Mouse (Mus musculus): ENCODE data around the gene Olfr1258. TPM values are rescaled to one million over a fixed set of nuclear protein-coding genes. Genes with fewer than 3 reads are reported as not detected.
"Not testable (repeated sequence)": the region's sequence is repeated elsewhere in the genome, so short reads cannot be mapped to it uniquely, and the experiment has no call there.

The Olfr1258 gene
- not detected in 2 replicates for polyA plus RNA-seq (2015; fragmentation: Nextera tagmentation; extraction: Ambion mirVana)

- Histone ChIP-seq H3K27ac (replicated peaks) (no peak within 1 kb of the TSS), H3K36me3 (ENCODE audit: control insufficient read depth, insufficient read depth, low read length) (no peaks in the 10 kb centered on the region), H3K4me2 (replicated peaks; ENCODE audit: low read depth) (no peak within 1 kb of the TSS), H3K27me3 (ENCODE audit: control insufficient read depth, insufficient read depth, low read length) (no peaks in the 10 kb centered on the region), H3K9me3 (ENCODE audit: control insufficient read depth, low read length) (no peaks in the 10 kb centered on the region), H3K9ac (ENCODE audit: low read length) (no peak within 1 kb of the TSS), H3K4me1 (replicated peaks; ENCODE audit: control insufficient read depth, insufficient read depth) (no peaks in the 10 kb centered on the region), H3K4me3 (ENCODE audit: low read depth, low read length) (no peak within 1 kb of the TSS)
- no peak for TF ChIP-seq EP300 (optimal IDR thresholded peaks at IDR 0.05)
- TF ChIP-seq CTCF (IDR thresholded peaks at IDR 0.05; ENCODE audit: low read depth), result no peak
- DNase-seq (ENCODE audit: low spot score) (no peak), ATAC-seq (ENCODE audit: low FRiP score, low TSS enrichment) (no peak)
Observed at GRCm38 (mm10) chr2:89927009-89927408, at the start of gene Olfr1258. Gene Olfr1258 (plus strand): TSS chr2:89927309.

- 91% methylated on average over 1 of the region's 1 CpGs for WGBS
- Histone ChIP-seq H3K4me2 (replicated peaks; ENCODE audit: low read depth) (no peak within 1 kb of the TSS), H3K27me3 (ENCODE audit: control insufficient read depth, insufficient read depth, low read length) (no peaks in the 10 kb centered on the region), H3K36me3 (ENCODE audit: control insufficient read depth, insufficient read depth, low read length) (no peaks in the 10 kb centered on the region), H3K4me3 (ENCODE audit: low read depth, low read length) (no peak within 1 kb of the TSS), H3K9ac (ENCODE audit: low read length) (no peak within 1 kb of the TSS), H3K9me3 (ENCODE audit: control insufficient read depth, low read length) (no peaks in the 10 kb centered on the region), H3K27ac (replicated peaks) (no peak within 1 kb of the TSS), H3K4me1 (replicated peaks; ENCODE audit: control insufficient read depth, insufficient read depth) (no peaks in the 10 kb centered on the region)
- no peak for DNase-seq (ENCODE audit: low spot score)
- no peak for TF ChIP-seq EP300 (optimal IDR thresholded peaks at IDR 0.05)
- no peak for TF ChIP-seq CTCF (IDR thresholded peaks at IDR 0.05; ENCODE audit: low read depth)
- ATAC-seq (ENCODE audit: low FRiP score, low TSS enrichment), result no peak
Observed at GRCm38 (mm10) chr2:89878137-89878536, 49.0 kb upstream of the Olfr1258 start, which contains the start of gene Olfr1257. Gene Olfr1257 (plus strand): TSS chr2:89878437.

GRCm38 (mm10) chr2:89912616-89913015 lies 14.5 kb upstream of the Olfr1258 start:
- not testable (repeated sequence) for H3K4me2 ChIP-seq (replicated peaks; ENCODE audit: low read depth); H3K27me3 ChIP-seq (ENCODE audit: control insufficient read depth, insufficient read depth, low read length); H3K27ac ChIP-seq (replicated peaks); H3K9ac ChIP-seq (ENCODE audit: low read length); H3K9me3 ChIP-seq (ENCODE audit: control insufficient read depth, low read length); H3K4me1 ChIP-seq (replicated peaks; ENCODE audit: control insufficient read depth, insufficient read depth); H3K4me3 ChIP-seq (ENCODE audit: low read depth, low read length); DNase-seq (ENCODE audit: low spot score); ATAC-seq (ENCODE audit: low FRiP score, low TSS enrichment); H3K36me3 ChIP-seq (ENCODE audit: control insufficient read depth, insufficient read depth, low read length)
- WGBS, result 93% methylated on average over 9 of the region's 9 CpGs

- Histone ChIP-seq H3K27me3 (ENCODE audit: control insufficient read depth, insufficient read depth, low read length) (no peaks in the 10 kb centered on the region), H3K9ac (ENCODE audit: low read length) (no peak within 1 kb of the TSS), H3K36me3 (ENCODE audit: control insufficient read depth, insufficient read depth, low read length) (no peaks in the 10 kb centered on the region), H3K4me2 (replicated peaks; ENCODE audit: low read depth) (no peak within 1 kb of the TSS), H3K9me3 (ENCODE audit: control insufficient read depth, low read length) (no peaks in the 10 kb centered on the region), H3K4me1 (replicated peaks; ENCODE audit: control insufficient read depth, insufficient read depth) (no peaks in the 10 kb centered on the region), H3K4me3 (ENCODE audit: low read depth, low read length) (no peak within 1 kb of the TSS), H3K27ac (replicated peaks) (no peak within 1 kb of the TSS)
- no peak for TF ChIP-seq CTCF (IDR thresholded peaks at IDR 0.05; ENCODE audit: low read depth)
- TF ChIP-seq EP300 (optimal IDR thresholded peaks at IDR 0.05), result no peak
- no peak for DNase-seq (ENCODE audit: low spot score)
- no peak for ATAC-seq (ENCODE audit: low FRiP score, low TSS enrichment)
- 78% methylated on average over 5 of the region's 5 CpGs for whole genome bisulfite sequencing
Observed at GRCm38 (mm10) chr2:89948564-89948963, 21.5 kb downstream of the Olfr1258 start, which contains the start of gene Olfr1259. Gene Olfr1259 (minus strand): TSS chr2:89948664.

- Histone ChIP-seq H3K9ac (ENCODE audit: low read length) (no peak within 1 kb of the TSS), H3K9me3 (ENCODE audit: control insufficient read depth, low read length) (no peaks in the 10 kb centered on the region), H3K36me3 (ENCODE audit: control insufficient read depth, insufficient read depth, low read length) (no peaks in the 10 kb centered on the region), H3K4me1 (replicated peaks; ENCODE audit: control insufficient read depth, insufficient read depth) (no peaks in the 10 kb centered on the region), H3K27me3 (ENCODE audit: control insufficient read depth, insufficient read depth, low read length) (no peaks in the 10 kb centered on the region), H3K4me2 (replicated peaks; ENCODE audit: low read depth) (no peak within 1 kb of the TSS), H3K4me3 (ENCODE audit: low read depth, low read length) (no peak within 1 kb of the TSS), H3K27ac (replicated peaks) (no peak within 1 kb of the TSS)
- no peak for DNase-seq (ENCODE audit: low spot score)
- no peak for TF ChIP-seq EP300 (optimal IDR thresholded peaks at IDR 0.05)
- TF ChIP-seq CTCF (IDR thresholded peaks at IDR 0.05; ENCODE audit: low read depth), result no peak
- ATAC-seq (ENCODE audit: low FRiP score, low TSS enrichment), result no peak
- 36% methylated on average over 2 of the region's 2 CpGs for WGBS
Observed at GRCm38 (mm10) chr2:89974184-89974583, 47.1 kb downstream of the Olfr1258 start, which contains the start of gene Olfr1260. Gene Olfr1260 (plus strand): TSS chr2:89974340.

GRCm38 (mm10) chr2:89977709-89978108 lies 50.6 kb downstream of the Olfr1258 start:
- no peak for ATAC-seq (ENCODE audit: low FRiP score, low TSS enrichment)
- Histone ChIP-seq H3K27me3 (ENCODE audit: control insufficient read depth, insufficient read depth, low read length) (no peaks in the 10 kb centered on the region), H3K9me3 (ENCODE audit: control insufficient read depth, low read length) (no peaks in the 10 kb centered on the region), H3K4me2 (replicated peaks; ENCODE audit: low read depth) (no peak overlapping the region), H3K9ac (ENCODE audit: low read length) (no peak overlapping the region), H3K4me3 (ENCODE audit: low read depth, low read length) (no peak overlapping the region), H3K36me3 (ENCODE audit: control insufficient read depth, insufficient read depth, low read length) (no peaks in the 10 kb centered on the region), H3K27ac (replicated peaks) (no peak overlapping the region), H3K4me1 (replicated peaks; ENCODE audit: control insufficient read depth, insufficient read depth) (no peaks in the 10 kb centered on the region)
- WGBS, result 90% methylated on average over 2 of the region's 2 CpGs
- no peak for TF ChIP-seq CTCF (IDR thresholded peaks at IDR 0.05; ENCODE audit: low read depth)
- TF ChIP-seq EP300 (optimal IDR thresholded peaks at IDR 0.05), result no peak
- no peak for DNase-seq (ENCODE audit: low spot score)

Other genes starting within 250 kb of the Olfr1258 start
- gene Olfr1252, start 202.3 kb upstream of the Olfr1258 start, polyA plus RNA-seq (2015; fragmentation: Nextera tagmentation; extraction: Ambion mirVana), result not detected in 2 replicates
- gene Olfr1253, start 170.2 kb upstream of the Olfr1258 start, polyA plus RNA-seq (2015; fragmentation: Nextera tagmentation; extraction: Ambion mirVana), result not detected in 2 replicates
- not detected in 2 replicates for gene Olfr1254, start 133.7 kb upstream of the Olfr1258 start, polyA plus RNA-seq (2015; fragmentation: Nextera tagmentation; extraction: Ambion mirVana)
- not detected in 2 replicates for gene Olfr1255, start 115.3 kb upstream of the Olfr1258 start, polyA plus RNA-seq (2015; fragmentation: Nextera tagmentation; extraction: Ambion mirVana)
- not detected in 2 replicates for gene Olfr1256, start 85.8 kb upstream of the Olfr1258 start, polyA plus RNA-seq (2015; fragmentation: Nextera tagmentation; extraction: Ambion mirVana)
- not detected in 2 replicates for gene Olfr48, start 79.1 kb upstream of the Olfr1258 start, polyA plus RNA-seq (2015; fragmentation: Nextera tagmentation; extraction: Ambion mirVana)
- gene Olfr1257, start 48.9 kb upstream of the Olfr1258 start, polyA plus RNA-seq (2015; fragmentation: Nextera tagmentation; extraction: Ambion mirVana), result not detected in 2 replicates
- gene Olfr1259, start 21.4 kb downstream of the Olfr1258 start, polyA plus RNA-seq (2015; fragmentation: Nextera tagmentation; extraction: Ambion mirVana), result 0.02 TPM in 1 of 2 replicates, not detected in the other
- gene Olfr1260, start 47.0 kb downstream of the Olfr1258 start, polyA plus RNA-seq (2015; fragmentation: Nextera tagmentation; extraction: Ambion mirVana), result not detected in 2 replicates
- gene Olfr1261, start 63.9 kb downstream of the Olfr1258 start, polyA plus RNA-seq (2015; fragmentation: Nextera tagmentation; extraction: Ambion mirVana), result not detected in 2 replicates
- 0.02 TPM in 1 of 2 replicates, not detected in the other for gene Olfr1262, start 72.8 kb downstream of the Olfr1258 start, polyA plus RNA-seq (2015; fragmentation: Nextera tagmentation; extraction: Ambion mirVana)
- gene Olfr1263, start 84.8 kb downstream of the Olfr1258 start, polyA plus RNA-seq (2015; fragmentation: Nextera tagmentation; extraction: Ambion mirVana), result not detected in 2 replicates
- gene Olfr1264, start 98.3 kb downstream of the Olfr1258 start, polyA plus RNA-seq (2015; fragmentation: Nextera tagmentation; extraction: Ambion mirVana), result not detected in 2 replicates
- gene Olfr1265, start 108.0 kb downstream of the Olfr1258 start, polyA plus RNA-seq (2015; fragmentation: Nextera tagmentation; extraction: Ambion mirVana), result 0.04 TPM in 1 of 2 replicates, not detected in the other
- gene Olfr140, start 136.3 kb downstream of the Olfr1258 start, polyA plus RNA-seq (2015; fragmentation: Nextera tagmentation; extraction: Ambion mirVana), result not detected in 2 replicates
- not detected in 2 replicates for gene Olfr1269, start 194.1 kb downstream of the Olfr1258 start, polyA plus RNA-seq (2015; fragmentation: Nextera tagmentation; extraction: Ambion mirVana)
- not detected in 2 replicates for gene Olfr32, start 215.0 kb downstream of the Olfr1258 start, polyA plus RNA-seq (2015; fragmentation: Nextera tagmentation; extraction: Ambion mirVana)
- not detected in 2 replicates for gene Olfr1270, start 225.8 kb downstream of the Olfr1258 start, polyA plus RNA-seq (2015; fragmentation: Nextera tagmentation; extraction: Ambion mirVana)

All from stomach, postnatal 0 days (tissue).